Mouse (Mus musculus) common myeloid progenitor, adult 5-6 weeks (primary cell): Measurements from ENCODE around the gene Sez6l. TPM values are rescaled to one million over a fixed set of nuclear protein-coding genes. Genes with fewer than 3 reads are reported as not detected.

Experiments used
- ATAC-seq: replicated peaks from 2 replicates; pipeline ENCODE4 v1.8.0; 2016; ENCODE audit warnings: low read depth, mild to moderate bottlenecking, moderate TSS enrichment, inconsistent platforms; ENCODE audit not compliant: poor library complexity, severe bottlenecking
- total RNA-seq: library from RNA; stranded (forward); fragments of 200-1000, 187-1606 nt; gene quantifications from 2 replicates; pipeline ENCODE4 v1.2.3, GENCODE M21; 2017

The Sez6l gene
- total RNA-seq, 1 experiment from 2014 or later = not detected

DNA sequence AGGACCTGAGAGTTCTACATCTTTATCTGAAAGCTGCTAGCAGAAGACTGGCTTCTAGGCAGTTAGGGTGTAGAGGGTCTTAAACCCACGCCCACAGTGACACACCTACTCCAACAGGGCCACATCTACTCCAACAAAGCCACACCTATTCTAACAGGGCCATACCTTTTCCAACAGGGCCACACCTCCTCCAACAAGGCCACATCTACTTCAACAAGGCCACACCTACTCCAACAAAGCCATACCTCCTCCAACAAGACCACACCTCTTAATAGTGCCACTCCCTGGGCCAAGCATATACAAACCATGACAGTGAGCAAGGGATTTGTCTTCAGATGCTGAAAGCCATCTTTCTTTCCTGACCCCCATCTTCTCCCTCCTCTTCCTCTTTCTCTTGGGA, 14.7 kb upstream of the Sez6l start:
- no peak for ATAC-seq

DNA sequence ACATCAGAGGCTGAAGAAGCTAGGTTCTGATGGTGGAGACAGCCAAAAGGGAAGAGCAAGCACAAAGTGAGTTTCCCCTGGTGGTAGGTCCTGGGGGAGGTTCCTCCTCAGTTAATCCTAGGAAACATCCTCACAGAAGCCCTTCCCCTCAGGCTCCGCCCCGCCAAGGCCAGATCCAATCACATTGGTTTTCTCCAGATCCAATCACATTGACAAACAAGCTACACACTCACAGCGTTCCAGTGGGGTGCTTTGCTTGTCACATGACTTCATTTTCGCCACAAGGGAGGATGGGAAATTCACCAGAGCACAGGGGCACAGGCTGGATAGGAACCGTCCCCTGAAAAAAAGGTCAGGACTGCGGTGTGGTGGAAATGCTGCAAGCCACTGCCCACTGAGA, 9.1 kb upstream of the Sez6l start:
- ATAC-seq = no peak

DNA sequence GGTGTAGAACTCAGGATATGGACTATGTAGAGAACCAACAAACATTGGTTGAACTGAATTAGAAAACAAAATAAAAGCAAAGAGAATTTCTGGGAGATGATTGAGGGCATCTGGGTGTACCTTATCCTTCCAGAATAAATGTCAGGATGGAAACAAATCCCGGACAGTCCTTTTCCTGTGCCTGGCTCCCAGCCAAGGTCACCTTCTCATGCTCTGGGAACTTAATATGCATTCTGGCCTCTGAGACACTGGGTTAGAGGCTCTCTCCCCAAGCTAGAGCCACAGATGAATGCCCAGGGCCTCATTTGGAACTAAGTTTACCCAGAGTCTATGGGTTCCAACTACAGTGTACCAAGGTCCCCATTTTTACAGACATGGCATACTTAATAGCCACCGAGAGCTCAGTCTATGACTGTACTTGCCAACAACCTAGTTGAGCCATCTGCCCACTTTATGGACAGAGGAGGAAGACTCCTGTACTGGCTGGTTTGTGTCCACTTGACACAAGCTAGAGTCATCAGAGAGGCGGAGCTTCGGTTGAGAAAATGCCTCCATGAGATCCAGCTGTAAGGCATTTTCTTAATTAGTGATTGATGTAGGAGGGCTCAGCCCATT, 7.3 kb upstream of the Sez6l start:
- ATAC-seq = no peak

DNA sequence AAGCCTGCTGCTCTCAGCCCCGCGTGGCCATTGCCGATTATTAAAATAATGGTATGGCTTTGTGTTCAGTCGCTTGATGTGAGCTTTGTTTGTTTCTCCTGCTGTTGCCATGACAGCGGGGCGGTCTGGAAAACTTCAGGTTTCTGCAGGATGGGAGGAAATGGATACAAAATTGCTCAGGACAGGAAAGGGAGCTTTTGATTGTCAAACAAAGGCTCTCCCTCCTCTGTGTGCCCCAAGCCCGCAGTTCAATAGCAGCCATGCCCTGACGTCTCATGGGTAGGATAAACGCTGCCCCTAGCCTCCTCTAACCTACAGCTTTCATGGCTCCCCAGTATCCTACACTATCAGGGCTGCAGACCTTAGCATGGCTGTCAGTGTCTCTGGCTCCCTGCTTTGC, 6.3 kb upstream of the Sez6l start:
- no peak for ATAC-seq

DNA sequence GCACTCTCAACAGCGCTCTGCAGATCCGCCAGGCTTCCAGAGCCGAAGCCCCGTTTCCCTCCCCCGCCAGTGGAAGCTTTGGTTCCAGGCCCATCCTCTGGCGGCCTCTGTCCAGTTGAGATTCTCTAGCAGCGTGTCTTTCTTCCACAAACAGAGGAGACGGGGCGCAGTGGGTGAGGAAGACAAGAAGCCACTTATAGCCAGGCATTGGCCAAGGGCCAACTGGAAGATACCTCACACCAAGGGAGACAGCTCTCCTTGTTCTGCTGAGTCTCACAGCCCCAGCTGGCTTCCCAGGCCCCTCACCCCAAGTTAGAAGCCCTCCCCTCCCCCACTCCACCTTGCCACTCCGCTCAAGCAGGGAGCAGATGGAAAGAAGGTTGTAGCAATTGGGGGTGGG, 765 bp upstream of the Sez6l start:
- ATAC-seq = no peak

DNA sequence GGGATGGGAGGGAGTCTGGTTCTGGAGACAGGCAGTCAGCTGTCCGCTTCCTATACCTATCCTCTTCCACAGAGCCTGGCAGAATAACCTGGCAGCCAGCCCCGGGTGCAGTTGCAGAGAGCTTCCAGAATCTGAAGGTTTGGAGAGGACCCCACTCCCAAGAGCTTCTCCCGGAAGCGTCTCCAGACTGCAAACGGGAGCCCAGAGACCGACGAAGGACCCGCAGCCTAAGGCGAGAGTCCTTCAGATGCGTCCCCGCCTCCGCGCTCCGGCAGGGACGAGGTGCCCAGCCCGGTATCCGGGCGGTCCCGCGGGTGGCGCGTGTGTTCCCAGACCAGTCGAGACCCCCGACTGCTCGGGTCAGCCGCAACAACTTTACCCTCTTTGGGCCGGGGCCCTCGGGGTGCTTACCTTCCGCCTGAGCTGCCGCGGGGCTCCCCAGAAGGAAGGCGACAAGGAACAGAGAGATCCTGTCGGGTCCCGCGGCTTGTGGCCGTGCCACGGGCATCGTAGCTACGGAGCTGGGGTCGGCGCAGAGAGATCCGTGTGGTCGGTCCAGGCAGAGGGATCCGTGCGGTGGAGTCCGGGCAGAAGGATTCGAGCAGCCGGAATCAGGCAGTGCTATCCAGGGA, 508 bp downstream of the Sez6l start:
- no peak for ATAC-seq

DNA sequence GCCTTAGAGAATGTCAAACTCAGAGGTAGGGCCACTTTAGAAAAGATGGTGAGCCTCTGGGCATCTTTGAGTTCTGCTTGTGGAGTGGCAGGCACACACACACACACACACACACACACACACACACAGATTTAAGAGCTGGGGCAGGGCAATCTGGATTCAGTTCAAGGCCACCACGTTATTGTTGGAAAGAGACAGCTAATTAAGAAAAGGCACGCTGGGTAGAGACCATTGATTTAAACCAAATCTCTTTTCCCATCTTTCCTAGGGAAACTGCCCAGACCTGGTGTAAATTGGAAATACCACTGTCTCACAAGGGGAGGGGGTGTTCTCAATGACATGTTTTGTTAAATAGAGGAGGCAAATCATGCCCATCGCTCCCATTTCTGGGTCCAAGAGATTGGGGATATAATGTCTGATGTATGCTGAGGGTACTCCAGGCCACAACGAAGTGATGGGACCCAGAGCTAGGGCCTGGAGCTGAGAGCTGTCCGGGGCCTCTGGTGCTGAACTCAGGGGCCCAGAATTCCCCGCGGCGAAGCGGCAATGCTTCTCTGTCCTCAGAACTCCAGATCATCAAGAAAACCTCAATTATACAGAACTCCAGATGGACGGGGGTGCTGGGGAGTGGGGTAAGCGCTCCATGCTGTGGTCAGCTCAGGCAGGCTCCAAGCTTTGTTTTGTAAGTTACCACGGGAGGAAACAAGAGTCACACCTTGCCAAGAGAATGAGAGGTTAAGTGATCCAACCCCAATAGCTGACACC, 1.7 kb downstream of the Sez6l start:
- ATAC-seq = no peak

DNA sequence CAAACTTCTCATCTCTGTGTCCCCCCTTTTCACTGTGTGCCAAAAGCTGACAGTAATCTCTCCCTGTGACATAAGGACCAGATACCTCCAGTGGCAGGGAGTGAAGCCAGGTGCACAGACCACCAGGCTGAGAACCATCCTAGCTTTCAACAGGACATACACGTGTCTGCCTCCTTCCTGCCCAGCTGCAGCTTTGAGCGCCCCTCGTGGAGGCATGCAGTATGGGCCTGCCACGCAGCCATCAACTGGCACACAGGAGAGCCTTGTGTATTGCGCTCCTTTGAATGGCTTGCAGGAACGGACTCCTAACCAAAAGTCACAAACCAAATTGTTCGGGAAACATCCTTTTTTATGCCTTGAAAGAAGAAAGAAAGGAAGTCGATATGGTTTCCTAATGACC, 3.1 kb downstream of the Sez6l start:
- ATAC-seq = 0 out of 2 replicates have a peak, but pooled peaks have one; percentile 68

DNA sequence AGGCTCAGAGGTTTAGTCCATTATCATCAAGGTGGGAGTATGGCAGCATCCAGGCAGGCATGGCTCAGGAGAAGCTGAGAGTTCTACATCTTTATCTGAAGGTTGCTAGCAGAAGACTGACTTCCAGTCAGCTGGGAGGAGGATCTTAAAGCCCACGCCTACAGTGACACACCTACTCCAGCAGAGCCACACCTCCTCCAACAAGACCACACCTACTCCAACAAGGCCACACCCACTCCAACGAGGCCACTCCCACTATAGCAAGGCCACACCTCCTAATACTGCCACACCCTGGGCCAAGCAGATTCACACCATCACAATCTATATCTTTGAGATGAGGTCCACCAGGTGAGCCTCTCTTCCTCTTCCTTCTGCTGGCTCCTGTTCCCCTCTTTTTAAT, 4.8 kb downstream of the Sez6l start:
- ATAC-seq = no peak

DNA sequence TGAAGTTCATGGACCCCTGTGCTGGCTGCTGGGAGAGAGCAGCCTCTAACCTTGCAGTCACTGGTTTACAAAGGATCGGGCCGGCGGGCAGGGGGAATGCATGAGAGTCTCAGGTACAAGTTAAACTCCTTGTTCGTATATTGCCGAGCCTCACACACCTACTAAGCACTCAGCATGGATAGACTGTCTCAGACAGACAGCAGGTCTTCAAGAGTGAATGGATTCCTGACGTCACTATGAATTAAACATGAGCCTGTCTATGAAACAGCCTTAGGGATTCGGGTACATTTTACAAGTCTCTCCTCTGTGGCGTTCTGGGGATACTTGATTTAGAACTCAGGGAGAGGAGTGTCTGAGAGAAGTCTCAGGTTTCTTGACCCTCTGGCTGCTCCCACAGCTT, 11.5 kb downstream of the Sez6l start:
- ATAC-seq = no peak

DNA sequence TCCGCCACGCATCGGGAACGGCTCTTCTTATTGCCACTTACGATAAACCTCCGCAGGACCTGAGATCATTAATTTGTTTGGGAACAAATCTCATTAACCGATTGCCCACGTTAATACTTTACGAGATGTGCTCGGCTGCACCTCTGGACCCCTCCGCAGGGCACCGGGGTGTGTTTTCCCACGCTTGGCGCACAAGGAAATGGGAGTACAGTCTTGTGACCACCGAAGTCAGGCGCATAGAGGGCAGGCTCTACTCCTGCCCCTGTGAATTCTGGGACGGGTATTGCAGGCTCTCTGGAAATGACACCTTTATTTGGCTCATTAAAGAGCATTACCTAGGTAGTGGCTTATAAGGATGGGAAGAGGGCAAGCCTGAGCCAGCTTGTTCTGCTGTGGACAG, 11.9 kb downstream of the Sez6l start:
- ATAC-seq = no peak

DNA sequence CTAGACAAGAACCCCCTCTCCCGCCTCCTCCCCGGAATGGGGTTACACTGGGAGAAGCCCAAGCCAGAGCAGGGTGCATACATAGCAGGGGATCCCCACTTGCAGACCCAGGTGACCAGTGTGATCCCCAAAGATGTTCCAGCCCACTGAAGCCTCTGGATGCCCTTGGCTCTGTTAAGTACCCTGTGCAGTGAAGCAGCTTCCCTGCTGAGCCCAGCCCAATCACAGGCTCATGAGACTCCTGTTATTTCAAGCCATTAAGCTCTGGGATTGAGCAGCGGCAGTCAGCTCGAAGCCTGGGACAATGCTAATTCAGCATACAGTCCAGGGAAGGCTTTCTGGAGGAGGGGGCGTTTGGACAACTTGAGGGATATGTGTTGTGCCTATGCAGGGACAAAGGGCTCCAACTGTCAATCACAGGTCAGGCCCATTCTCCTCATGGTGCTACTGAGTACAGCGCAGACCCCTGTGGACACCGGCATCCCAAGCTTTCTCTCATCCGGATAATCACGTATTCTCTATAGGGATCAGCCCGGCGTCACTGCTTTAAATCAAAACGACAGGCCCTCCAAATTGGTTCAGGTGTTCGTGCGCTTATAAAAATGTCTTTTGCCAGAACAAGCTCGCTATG, 16.0 kb downstream of the Sez6l start:
- no peak for ATAC-seq

DNA sequence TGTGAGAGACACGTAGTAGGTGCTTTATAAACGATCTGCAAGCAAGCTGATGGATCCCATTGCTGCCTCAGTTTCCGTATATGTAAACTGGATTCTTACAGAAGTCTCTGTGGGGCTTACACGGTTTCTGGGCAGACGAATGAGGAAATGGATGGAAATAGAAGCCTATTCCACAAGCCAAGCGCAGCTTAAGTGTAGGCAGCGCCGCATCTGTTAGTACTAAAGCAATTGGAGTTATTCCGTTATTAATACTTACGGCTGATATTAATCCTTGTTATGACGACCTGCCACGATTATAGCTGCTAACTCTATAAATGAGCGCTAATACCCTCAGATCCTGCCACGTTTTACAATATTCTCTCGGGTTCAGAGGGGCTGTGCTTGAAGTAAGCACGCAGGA, 16.8 kb downstream of the Sez6l start:
- ATAC-seq = no peak

DNA sequence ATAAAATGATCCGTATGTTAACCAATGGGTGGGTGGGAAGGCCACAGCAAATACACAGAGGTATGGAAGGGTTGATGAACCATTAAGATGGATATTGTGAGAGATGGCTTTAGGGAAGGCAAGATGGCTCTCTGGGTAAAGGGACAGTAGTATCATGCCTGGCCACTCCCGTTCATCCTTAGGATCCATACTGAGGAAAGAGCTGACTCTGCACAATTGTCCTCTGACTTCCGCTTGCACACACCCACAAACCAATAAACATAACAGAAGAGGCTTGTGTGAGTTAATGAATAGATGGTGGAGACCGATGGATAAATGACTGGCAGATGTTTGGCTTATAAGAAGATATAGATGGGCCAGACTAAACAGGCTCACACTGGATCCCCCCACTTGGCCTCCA, 19.6 kb downstream of the Sez6l start:
- ATAC-seq = no peak

DNA sequence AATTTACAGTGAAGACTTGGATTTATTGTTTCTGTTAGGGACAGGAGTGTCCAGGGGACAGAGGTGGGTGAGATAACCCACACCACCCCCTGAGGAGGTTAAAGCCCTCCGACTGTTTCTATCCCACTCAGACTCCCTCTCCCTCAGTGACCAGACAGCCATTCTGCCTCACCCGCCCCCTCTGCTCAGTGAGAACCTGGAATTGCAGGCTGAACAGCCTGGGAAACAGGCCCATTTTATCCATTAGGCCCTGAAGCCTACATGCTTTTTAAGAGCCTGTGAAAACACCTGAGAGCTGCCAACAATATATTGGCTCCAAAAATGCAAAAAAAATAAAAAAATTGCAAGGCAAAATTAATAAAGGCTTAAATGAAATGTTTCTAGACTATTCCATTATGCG, 20.3 kb downstream of the Sez6l start:
- no peak for ATAC-seq

DNA sequence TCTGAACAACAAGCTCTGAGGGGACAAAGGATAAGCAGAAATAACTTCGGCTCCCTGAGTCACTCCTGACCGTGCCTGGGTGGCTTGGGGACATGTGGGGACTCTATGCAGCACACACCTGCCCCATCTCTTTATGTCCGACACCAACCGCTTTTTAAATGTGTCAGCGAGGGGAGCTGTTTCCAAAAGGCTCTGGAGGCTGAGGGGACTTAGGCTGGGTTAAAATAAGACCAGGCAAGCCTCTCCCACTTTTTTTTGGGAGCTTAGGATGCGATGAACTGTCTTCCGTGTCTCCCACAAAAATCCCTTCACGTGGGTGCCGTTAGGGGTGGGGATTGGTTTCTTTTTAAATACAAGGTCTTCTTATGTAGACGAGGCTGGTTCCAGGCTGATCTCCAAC, 22.5 kb downstream of the Sez6l start:
- ATAC-seq = no peak

DNA sequence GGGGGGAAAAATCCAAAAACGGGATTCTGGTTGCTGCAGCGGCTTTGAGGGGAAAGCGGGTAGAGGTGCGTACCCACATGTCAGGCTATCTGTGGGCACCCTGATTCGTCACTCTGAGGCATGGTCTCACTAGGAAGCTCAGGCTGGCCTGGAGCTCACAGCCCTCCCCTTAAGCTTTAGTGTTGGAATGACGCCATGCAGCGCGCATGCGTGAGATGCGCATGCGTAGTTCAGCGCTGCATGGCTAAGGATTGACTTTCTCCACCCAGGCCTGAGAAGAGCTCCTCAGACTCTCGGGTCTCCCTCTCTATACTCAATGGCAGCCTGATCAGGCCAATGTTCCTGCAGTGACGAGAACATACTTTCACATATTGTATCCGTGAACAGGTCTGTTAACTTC, 24.2 kb downstream of the Sez6l start:
- ATAC-seq = no peak

DNA sequence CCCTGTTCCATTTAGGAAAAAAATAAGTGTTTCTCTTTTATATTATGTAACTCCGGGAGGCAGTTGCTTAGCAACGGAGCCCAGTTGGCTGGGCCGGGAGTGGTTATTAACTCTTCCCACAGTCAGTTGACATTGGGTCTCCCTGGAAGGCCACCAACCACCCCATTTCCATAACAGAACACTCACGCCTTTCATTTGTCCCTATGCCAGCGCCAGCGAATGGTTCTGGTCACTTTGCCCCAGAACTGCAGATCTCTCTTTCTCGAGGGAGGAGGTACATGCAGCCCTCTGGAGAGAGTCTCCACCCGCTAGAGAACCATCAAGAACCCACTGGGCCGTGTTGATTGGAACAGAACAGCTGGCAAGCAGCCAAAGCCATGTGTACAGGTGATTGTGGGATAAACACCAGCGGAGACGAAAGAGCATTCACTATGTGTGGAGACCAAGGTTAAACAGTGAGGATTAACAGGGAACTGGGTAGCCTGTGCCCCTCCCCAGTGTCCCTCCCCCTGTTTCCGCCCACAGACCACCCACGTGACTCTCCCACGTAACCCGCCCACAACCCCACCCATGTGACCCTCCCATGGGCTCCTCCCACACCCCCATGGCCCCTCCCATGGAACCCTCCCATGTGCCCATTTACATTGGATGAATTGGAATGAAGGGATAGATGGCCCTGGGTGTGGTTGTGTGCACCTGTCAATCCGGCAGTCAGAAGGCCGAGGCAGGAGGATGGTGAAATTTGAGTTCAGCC, 24.8 kb downstream of the Sez6l start:
- ATAC-seq = no peak

DNA sequence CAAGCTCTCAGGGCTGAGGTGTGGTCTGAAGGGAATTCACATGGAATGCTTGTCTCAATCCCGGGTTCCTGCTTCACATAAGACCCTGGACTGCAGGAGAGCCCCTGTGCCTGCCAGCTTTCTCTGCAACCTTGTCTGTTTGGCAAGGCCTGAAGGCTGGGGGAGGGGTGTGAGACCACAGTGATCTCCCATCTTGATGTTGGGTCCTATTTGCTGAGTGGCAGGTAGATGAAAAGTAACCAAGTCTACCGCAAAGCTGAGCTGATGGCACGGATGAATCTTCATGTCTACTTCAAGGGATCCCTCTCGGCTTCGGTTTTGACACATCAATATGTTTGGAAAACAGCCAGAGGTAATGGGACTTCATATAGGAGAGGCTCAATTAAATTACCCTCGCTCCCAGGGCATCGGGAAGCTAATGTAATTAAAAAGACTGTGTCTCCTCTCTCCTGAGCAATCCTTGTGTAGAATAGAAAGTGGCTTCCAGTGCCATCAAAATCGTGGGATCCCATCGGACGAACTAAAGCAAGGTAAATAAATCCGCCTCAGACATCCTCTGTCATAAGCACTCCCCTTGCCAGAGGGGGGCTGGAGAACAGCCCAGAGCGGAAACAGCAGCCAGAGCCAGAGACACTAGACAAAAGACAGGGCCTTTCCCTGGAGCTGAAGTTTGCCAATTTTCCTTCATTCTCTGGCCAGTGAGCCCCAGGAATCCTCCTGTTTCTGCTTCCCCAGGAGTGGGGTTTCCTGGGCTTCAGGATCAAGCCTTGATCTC, 28.0 kb downstream of the Sez6l start:
- ATAC-seq = no peak

DNA sequence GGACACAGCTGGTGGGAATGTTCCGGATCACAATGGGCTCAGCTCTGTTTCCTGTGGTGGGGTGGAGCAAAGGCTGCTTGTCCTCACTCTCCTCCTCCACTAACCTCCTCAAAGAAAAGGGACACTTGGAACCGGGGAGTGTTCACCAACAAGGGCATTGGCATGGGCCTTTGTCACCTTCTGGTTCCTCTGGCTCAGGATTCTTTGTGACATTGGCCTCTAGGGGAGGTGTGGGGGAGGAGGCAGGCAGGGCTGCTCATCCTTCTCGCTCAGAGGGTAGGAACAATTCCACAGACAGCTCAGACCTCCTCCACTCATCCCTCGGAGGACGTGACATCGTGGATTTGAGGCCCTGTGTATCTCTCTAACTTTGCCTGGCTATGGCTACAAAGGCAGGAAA, 30.2 kb downstream of the Sez6l start:
- ATAC-seq = no peak
